Mouse (Mus musculus) frontal cortex, postnatal 10 days (tissue): Measurements from ENCODE around the gene Dclre1b.
A peak's percentile ranks its signal among the peaks of the same experiment; 100 is the strongest.
"Not testable (repeated sequence)": the region's sequence is repeated elsewhere in the genome, so short reads cannot be mapped to it uniquely, and the experiment has no call there.

Source experiments
- DNase-seq, 2 experiments: peaks; one replicate each; pipeline ENCODE4 v3.0.0; 2022; ENCODE audit warnings: low spot score in 2 of 2, mixed read lengths in 1 of 2

The Dclre1b gene

DNA sequence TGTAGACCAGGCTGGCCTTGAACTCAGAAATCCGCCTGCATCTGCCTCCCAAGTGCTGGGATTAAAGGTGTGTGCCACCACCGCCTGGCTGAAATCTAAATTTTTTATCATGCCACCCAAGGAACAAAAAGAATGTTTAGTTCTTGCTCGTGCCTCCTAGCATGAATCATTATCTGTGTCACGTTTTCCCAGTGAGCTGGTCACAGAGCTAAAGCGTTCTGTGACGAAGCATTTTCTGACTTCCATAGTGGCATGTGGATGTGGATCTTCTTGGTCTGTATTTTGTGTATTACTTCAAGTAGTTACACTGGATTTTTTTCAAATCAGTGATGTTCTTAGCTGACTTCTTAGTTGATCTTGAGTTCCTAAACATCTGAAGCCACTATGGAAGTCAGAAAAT is 1.7 kb upstream of the Dclre1b start:
- no peak for DNase-seq

DNA sequence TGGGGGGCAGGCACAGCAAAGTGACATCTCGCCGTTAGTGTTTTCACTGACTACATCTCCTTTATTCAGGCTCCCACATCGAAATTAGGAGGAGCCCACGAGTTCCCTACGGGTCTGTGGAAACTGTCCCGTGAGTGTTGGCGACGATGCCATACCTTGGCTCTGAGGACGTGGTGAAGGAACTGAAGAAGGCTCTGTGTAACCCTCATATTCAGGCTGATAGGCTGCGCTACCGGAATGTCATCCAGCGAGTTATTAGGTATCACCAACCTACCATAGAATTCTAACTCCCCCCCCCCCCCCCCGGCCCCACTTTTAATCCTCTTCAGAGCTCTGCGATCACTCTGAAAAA is 531 bp upstream of the Dclre1b start:
- no peak for DNase-seq

DNA sequence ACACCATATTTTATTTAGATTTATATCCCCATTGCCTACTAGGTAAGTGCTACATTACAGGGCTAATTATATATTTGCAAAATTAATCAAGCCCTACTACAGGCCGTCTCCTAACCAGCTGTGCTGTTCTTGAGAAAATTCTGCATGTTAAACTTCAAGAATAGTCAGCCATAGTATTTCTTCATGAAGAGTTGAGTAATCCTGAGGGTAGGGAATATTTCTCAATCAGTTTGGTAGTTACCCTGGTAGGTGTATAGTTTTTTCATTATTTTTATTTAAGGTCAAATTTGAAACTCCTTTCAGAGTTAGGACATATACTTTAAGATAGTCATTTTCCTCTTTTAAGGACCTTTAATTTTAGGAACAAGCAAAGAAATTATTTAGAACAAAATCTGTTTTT is 3.6 kb downstream of the Dclre1b start:
- no peak for DNase-seq

DNA sequence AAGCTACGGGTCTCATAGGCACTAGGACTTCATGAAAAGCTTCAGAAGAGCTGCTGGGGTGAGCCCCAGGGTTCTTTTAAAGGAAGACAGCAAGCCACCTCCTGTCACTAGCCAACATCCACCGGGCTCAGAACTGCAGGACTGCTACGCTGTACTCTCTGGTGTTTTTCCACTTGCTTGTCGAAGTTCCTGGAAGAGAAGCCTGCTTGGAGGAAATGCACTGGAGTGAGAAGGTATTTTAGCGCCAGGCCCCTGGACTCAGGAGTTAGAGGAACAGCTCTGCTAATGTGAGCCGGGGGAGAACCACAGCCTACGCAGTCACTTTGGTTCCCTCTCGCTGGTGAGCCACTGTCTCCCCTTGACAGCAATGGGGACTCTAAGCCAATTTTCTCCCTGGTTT is 6.4 kb downstream of the Dclre1b start:
- DNase-seq: no peak

DNA sequence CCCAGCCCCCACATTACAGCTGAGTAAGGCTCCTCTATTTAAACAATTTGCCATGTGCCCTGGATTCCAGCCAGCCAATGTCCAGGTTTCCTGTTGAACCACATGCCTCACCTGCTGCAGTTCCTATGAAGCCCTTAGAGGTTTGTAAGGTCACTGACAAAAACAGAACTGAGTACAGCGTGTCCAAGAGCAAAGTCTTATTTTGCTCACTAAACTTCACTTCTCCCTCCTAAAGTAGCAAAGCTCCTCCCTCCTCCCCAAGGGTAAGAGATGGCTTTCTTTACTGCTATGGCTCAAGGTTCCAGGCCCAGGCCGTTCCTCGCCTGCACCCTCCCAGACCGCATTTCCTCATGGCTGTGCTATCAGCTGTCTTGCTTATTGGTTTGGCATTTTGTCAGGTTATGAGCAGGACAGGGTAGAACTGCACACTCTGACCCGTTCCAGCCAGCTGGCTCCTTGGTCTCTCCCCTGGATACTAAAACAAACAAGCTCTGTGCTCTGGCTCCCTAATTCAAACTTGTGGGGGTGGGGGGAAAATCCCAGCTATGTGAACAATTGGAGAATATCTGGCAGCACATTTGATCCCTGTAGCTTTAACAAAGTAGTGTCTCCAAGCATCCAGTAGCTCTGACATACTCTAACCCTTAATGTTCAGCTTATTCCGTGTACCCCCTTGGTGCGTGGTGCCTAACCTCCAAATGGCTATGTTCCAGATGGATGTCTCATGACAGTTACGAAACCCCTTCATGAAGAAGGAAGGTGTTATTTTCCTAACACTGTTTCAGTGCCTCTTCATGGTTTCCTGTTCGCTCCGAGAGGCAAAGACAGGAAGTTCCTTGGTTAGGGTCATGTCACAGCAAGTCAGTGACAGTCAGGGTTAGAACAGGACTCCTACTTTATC is 7.4 kb downstream of the Dclre1b start:
- DNase-seq: peak; percentile 17 to 76

DNA sequence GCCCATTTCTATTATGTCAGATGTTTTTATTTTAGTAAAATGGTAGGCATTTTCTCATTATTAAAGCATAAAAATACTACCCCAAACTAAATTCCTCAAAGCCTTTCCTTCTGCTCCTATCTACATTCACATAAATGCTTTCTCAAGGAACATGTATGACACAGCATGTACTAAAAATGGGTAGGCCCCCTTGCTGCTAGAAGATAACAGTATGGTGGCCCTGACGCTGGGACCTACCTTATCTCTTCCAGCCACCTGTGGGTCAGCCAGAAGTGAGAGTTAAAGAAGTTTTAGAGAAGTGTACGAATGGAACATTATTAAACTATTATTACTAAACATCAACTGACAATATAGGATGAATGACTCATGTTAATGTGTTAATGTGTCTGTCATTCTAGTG is 9.7 kb downstream of the Dclre1b start:
- no peak for DNase-seq

DNA sequence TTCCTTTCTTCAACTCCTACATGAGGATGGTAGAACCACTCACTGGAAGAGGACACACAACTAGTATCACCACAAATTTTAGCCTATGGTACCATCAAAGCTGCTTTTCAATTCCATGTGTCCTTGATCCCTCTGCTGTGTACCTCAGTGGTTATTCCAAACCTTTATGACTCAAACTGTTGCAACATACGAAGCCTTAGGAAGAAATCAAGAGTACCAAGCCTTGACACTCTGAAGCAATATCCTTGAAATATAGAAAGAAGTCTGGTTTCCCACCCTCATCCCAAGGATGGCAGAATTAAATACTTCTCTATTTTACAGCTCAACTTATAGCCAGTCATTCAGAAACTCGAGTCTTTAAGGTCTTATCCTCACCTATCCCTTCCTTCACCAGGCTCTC is 12.9 kb downstream of the Dclre1b start:
- no peak for DNase-seq

DNA sequence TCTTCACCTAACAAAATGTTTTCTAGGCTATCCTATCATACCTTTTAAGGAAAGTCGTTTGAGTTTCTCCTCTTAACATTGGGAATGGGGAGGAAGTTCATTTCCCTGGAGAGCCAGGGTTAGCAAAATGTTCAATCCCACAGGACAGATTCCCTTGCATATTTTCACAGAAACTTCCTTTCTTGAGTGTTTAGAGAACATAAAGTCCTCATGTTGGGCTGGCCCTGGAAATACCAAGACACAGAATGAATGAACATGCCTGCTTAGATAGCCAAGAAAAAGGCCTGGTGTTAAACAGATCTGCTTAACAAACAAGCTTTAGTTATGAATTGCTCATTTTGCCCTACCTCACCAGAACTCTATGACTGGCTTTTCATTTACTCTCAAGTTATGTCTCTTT is 16.7 kb downstream of the Dclre1b start:
- no peak for DNase-seq

DNA sequence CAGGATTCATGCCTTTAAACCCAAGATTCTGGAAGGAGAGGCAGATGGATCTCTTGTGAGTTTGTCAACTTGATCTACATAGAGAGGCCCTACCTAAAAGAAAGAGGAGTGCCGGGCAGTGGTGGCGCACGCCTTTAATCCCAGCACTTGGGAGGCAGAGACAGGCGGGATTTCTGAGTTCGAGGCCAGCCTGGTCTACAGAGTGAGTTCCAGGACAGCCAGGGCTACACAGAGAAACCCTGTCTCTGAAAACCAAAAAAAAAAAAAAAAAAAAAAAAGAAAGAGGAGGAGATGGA is 17.2 kb downstream of the Dclre1b start:
- DNase-seq: not testable (repeated sequence)

DNA sequence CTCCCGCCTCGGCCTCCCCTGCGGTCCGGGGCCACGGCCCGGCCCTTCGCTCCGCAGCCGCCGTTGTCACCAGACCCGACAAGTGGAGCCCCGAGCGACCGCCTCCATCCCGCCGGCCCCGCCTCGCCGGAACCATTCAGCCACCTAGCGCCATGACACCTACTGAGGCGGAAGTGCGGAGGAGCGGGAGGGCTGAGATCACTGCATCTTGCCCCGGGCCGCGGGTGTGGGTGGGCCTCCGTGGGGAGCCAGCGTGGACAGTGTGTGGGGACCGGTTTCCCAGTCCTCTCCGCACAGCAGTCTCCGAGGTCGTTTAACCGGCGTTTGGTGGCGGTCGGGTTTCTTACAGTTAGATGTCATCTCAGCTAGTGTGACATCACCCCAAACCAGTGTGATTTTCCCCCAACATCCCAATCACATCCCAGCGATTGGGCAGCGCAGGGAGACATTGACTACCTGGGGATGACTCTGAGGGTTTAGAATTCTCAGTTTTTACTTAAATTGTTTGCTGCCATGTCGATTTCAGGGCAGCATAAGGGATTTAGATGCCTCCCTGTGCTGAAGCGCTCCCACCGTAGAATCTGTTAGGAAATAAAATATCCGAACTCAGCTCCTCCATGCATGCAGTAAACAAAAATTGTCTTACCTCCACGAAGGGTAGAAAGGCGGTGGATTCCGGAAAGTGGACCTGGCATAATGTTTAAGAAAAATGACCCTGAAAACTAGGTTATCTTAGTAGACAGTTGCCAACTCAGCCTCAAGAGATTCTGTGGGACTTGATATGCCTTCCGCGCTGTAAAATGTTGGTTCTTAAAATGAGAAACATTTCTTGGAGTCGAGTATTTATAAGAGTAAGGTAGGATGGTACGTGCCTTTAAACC is 17.8 kb downstream of the Dclre1b start, which contains the start of gene Hipk1:
Hipk1 (minus strand) TSS at position 334 of the 881 bp plus-strand sequence.
- peak; percentile 88 to 93 for DNase-seq

DNA sequence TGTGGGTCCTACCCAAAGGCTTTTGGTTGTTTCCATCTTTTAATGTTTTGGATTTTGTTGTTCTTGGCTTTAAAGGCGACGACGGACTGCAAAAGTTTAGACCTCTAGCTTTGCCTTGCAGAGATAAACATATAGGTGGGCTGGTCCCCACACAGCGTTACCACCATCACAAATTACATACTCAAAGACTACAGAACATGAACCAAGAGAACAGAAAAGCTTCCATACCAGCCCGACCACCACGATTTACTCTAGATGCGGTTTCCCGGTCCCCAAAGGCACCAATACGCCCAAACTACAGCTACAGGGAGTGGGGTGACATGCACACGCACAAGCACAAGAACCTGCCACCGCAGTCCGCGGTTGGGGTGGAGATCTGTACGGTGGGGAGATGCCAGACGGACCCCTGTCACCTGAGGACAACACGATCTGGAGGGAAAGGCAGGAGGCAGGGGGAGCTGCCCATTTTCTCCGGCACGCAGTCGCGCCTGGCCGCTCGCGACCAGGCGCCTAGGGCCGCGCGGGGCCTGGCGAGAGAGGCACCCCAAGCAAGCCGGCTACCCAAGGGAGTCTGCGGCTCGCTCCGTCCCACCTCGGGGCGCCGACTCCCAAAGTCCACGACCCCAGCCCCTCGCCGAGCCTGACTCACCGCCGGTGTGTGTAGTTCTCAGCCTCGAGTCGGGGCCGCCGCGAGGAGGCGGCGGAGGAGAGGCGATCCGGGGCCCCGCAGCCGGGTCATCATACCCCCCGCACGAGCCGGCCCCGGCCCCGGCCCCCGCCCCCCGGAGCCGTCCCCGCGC is 18.7 kb downstream of the Dclre1b start:
- peak in 1 of 2 experiments; percentile 43 for DNase-seq

DNA sequence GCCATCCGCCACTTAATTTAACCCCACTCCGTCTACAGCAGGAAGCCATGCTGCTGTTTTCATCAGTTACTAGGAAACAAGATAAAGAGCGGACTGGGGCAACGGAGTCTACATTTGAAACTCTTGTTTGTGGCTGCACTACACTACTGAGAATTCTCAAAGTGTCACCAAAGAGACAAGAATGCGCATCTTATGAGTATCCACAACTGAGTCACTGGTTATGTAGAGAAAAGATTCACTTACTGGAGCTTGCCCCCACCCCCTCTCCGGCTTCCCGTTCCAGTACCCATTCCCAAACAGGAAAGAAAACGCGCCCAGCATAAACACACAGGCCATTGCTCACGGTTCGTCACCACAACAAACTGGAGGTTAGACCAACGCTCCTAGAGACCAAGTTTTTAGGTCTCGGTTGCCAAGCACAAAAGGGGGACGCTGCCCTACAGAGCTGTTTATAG is 19.3 kb downstream of the Dclre1b start:
- no peak for DNase-seq

DNA sequence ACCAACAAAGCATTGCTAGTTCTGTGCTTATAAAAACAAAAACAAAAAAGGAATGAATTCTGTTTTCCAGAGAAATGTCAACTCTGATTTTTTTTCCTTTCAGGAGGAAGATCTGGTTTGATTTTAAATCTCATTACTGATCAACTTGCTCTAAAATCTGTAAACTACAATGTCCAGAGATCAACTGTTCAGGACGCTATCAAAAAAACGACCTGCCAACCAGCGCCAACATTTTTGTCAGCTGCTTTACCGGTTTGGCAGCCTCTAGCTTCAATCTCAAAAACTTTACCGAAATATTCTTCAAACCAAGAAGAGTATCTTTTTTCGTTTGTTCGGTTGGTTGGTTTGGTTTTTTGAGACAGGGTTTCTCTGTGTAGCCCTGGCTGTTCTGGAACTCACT is 20.1 kb downstream of the Dclre1b start:
- DNase-seq: no peak

DNA sequence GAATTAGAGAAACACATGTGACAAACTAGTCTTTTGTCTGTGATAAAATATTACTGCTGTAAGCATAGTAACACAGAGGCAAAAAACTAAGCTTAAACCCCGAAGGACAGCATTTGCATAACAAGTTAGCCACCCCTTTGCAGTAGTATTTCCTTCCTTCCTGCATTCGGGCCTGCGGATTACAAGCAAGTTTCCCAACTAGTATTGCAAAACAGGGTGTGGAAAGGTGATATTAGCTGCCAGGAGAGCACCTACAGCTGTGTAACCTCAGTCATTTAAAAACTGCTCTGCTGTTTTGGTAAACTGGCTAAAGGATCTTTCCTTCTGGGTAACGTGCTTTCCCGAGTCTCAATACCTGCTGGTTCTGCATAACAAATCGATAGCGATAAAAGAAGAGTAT is 22.0 kb downstream of the Dclre1b start:
- DNase-seq: no peak

DNA sequence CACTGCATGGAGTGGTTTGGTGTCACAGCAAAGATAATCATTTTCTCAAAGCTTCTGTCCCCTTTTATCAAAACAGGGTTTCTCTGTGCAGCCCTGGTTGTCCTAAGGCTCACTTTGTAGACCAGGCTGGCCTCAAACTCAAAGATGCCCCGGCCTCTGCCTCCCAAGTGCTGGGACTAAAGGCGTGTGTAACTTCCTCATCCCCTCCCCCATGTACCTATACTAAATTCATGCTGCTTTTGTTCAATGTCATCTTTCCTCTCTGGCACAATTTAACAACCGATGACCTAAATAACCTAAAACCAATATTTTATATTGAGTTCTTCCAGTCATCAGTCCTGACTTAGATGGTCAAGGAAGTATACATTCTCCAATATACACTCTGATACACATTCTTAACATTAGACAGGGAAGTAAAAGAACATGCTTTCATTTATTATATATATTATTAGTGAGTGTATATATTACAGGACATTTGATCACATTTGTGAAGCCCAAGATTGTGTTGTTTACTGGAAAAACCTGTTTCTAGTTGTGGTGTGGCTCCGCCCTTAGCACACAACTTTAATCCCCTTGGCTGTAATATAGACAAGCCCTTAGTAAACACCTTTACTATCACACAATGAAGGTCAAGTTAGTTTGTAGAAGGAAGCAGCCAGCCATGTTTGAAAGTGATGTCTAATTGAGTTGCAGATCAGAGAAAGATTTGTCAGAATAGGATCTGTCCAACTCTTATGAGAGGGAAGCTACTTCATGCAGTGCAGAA is 26.2 kb downstream of the Dclre1b start:
- no peak for DNase-seq

DNA sequence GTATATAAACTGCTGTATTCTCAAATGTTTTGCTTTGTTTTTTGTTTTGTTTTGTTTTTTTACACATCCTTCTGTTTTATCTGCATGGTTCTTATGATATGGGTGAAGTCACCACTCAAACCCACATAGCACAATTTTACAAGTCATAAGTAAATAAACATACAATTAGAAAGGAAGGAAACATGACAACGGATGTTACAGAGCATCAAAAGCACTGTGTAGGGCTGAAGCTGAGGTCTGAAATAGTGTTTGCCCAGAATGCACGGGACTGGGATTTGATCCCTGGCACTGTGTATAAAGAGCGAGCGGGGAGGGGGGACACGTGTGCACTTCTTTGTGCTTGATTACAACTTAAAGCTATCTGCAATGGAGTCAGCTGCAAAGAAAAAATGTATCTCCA is 28.5 kb downstream of the Dclre1b start:
- no peak for DNase-seq

DNA sequence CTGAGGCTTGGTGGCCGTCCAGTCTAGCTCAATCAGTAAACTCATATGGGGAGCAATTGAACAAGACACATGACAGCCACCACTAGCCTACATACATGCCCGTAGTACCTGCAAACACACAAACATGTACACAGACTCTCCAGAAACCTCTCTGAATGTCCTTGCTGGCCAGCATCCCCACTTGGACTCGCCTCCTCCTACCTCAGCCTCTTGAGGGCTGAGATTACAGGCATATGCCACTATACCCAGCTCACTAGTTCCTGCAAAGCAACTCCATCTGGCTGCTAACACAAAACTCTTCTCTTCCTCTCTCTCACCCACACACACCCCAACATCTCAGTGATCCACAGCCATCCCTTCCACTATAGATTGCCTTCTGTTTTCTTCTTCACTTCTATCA is 29.0 kb downstream of the Dclre1b start:
- DNase-seq: no peak

DNA sequence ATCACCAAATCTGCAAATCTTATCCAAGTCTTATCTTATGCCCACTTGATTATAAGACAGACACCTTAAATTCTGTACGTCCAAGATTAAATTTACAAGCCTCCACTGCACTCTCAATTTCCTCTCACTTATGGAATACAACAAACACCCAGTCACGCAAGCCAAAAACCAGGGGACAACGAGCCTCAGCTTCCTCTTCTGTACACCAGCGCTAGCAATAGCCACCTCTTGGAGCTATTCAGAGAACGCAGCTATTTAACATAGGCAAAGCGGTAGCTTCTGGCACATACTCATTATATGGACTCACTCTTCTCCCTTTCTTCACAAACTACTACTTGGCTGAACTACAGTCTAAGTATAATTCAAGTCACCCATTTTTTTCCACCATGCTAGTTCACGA is 30.1 kb downstream of the Dclre1b start:
- no peak for DNase-seq

DNA sequence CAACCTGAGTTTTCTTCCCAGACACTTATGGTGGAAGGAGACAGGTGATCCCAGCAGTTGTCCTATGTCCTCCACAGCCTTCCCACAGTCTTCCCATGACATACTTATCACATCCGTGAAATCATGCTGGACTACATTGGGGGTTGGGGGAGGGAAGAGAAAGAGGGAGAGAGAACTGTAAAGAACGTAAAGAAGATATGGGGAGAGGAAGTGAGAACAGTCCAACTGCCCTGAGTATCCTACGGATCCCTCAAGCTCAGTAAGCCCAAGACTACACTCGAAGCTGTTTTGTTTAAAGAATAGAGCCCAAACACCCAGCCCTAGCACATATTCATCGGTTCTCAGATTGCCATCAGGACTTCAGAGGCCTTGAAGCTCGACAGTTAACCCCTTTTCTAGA is 30.6 kb downstream of the Dclre1b start:
- no peak for DNase-seq

DNA sequence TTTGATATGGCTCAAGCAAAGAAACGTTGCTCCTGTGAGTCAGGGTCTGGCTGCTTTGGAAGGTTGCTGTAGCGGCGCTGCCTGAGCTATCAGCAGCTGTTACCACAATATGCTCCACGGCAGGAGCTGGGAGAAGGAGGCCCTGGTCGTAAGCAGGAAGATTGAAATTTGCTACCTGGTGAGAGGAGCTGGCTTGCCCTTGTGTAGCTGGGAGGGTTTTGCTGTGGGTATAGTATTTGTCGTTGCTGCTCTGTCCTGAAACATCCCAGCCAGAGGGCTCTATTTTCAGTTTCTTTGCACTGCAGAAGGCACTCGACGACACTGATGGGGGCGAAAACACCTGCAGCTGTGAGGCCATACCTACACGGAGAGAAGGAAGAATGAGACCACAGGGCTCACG is 31.3 kb downstream of the Dclre1b start:
- no peak for DNase-seq

DNA sequence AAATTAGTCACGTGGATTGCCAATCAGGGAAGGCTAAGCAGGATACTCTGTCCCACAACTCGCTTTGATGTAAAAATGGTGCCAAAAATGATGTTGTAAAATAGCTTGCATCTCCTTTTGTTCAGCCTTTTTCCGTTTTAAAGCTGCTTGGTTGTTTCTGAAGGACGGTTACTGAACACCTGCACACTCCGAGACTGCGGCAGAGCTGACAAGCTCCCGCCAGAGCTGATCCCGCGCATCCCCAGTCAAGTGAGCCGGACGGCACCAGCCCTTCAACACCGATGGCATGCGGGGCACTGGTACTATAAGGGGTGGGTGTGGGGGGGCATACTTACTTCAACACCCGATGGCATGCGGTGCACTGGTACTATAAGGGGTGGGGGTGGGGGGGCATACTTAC is 35.2 kb downstream of the Dclre1b start:
- DNase-seq: no peak
